Mouse (Mus musculus) lung, embryonic 15.5 days (tissue): ENCODE data around the gene Nme9. TPM values are rescaled to one million over a fixed set of nuclear protein-coding genes. Genes with fewer than 3 reads are reported as not detected.

Experiments used
- ATAC-seq: fragments of 200-750 bp; cut with Nextera tagmentation; 2 replicates; pipeline ENCODE4 v1.8.0; 2017; ENCODE audit warnings: moderate number of reproducible peaks, borderline replicate concordance; ENCODE audit not compliant: low FRiP score, low TSS enrichment; ENCODE audit errors: extremely low read depth
- H3K27ac ChIP-seq: fragments of 300-500 bp; sonication (generic); 2 replicates; pipeline ENCODE4 v1.5.1; 2015; ENCODE audit warnings: moderate library complexity, mild to moderate bottlenecking, inconsistent platforms
- H3K27me3 ChIP-seq: fragments of 300-500 bp; sonication (generic); 2 replicates; pipeline ENCODE4 v1.6.1; 2015; ENCODE audit warnings: inconsistent platforms
- H3K36me3 ChIP-seq: fragments of 300-500 bp; sonication (generic); 2 replicates; pipeline ENCODE4 v1.6.1; 2015; ENCODE audit warnings: inconsistent platforms
- H3K4me1 ChIP-seq: fragments of 300-500 bp; sonication (generic); 2 replicates; pipeline ENCODE4 v1.6.1; 2015; ENCODE audit warnings: inconsistent platforms
- H3K4me2 ChIP-seq: fragments of 300-500 bp; sonication (generic); 2 replicates; pipeline ENCODE4 v1.6.1; 2015; ENCODE audit warnings: inconsistent platforms, mild to moderate bottlenecking, moderate library complexity
- H3K4me3 ChIP-seq: fragments of 300-500 bp; sonication (generic); 2 replicates; pipeline ENCODE4 v1.5.1; 2015; ENCODE audit warnings: mild to moderate bottlenecking, inconsistent platforms
- H3K9ac ChIP-seq: fragments of 300-500 bp; sonication (generic); 2 replicates; pipeline ENCODE4 v1.6.1; 2015; ENCODE audit warnings: inconsistent platforms
- H3K9me3 ChIP-seq: fragments of 300-500 bp; sonication (generic); 2 replicates; pipeline ENCODE4 v1.6.1; 2016; ENCODE audit warnings: inconsistent platforms
- WGBS: fragments of 180-500 bp; shearing (Covaris S2); methylation state at CpG from one replicate; pipeline ENCODE4 v1.1.7; 2015; 5-methylcytosine and 5-hydroxymethylcytosine counted together
- polyA plus RNA-seq: library from polyadenylated mRNA; unstranded; fragments of >200 nt; fragmentation: Nextera tagmentation; extraction: Ambion mirVana; gene quantifications from 2 replicates; pipeline ENCODE4 v1.2.1, GENCODE M21; 2015

The Nme9 gene
- 2.0 and 2.6 TPM in 2 replicates for polyA plus RNA-seq

- ATAC-seq, result no peak
- H3K4me3 ChIP-seq, result no peak within 1 kb of the TSS
- 6% methylated on average over 14 of the region's 14 CpGs for WGBS
These were observed at the start of gene Nme9 for GRCm38 (mm10) chr9:99451161-99451560. Gene Nme9, plus strand, starts transcription at chr9:99451475.

DNA sequence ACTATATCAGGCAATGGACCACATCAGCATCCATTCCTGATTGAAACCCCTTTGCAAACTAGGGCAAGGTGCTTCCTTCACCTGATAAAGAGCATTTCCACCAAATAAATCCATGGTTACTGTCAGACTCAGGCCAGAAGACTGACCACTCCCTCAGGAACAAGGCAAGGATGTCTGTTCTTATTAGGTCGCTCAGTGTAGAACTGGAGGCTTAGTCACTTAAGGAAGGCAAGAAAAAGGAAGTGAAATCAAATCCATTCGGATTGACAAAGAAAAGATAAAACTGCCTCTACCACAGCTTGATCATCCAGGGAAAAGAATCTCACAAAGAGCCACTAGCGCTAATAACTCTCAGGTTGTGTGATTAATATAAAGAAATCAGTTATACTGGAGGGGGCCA is 42.0 kb upstream of the Nme9 start:
- Histone ChIP-seq H3K4me1 (no peaks in the 10 kb centered on the region), H3K36me3 (no peaks in the 10 kb centered on the region), H3K9ac (no peak overlapping the region), H3K27ac (no peak overlapping the region), H3K4me2 (no peak overlapping the region), H3K4me3 (no peak overlapping the region), H3K27me3 (no peaks in the 10 kb centered on the region), H3K9me3 (no peaks in the 10 kb centered on the region)
- ATAC-seq, result no peak
- 75% methylated on average over 3 of the region's 3 CpGs for WGBS

More at GRCm38 (mm10) chr9:99451161-99451560, at the start of gene Nme9:
- Histone ChIP-seq H3K9ac (no peak within 1 kb of the TSS), H3K4me1 (peaks cover 4% of the 10 kb centered on the region; the same call in 1 of the 2 replicates), H3K27me3 (peaks cover 14% of the 10 kb centered on the region; the same call in 1 of the 2 replicates), H3K9me3 (no peaks in the 10 kb centered on the region), H3K27ac (no peak within 1 kb of the TSS), H3K4me2 (peak within 1 kb of the TSS; percentile 21; the same call in 1 of the 2 replicates), H3K36me3 (no peaks in the 10 kb centered on the region)

DNA sequence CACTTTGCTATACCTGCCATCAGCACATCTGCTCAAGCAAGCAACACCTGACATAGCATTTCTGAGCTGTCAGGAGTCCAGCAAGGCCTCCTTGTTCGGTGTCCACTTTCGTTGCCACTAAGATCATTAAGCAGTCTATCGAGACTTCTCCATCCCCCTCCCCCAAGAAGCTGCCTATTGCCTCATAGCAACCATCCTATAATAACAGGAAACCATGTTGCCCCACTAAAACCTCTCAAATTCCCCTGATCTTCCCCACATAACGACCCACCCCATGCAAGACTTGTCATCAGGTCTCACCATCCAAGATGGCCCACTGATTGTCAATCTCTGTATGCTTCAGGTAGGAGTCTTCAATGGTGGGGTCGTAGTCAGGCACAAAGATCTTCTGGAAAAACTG is 40.2 kb upstream of the Nme9 start:
- H3K9me3 ChIP-seq, result no peaks in the 10 kb centered on the region
- H3K9ac ChIP-seq, result no peak overlapping the region
- no peaks in the 10 kb centered on the region for H3K4me1 ChIP-seq
- H3K27me3 ChIP-seq, result no peaks in the 10 kb centered on the region
- H3K27ac ChIP-seq, result no peak overlapping the region
- no peak overlapping the region for H3K4me2 ChIP-seq
- H3K36me3 ChIP-seq, result no peaks in the 10 kb centered on the region
- WGBS, result 85% methylated on average over 5 of the region's 5 CpGs
- no peak for ATAC-seq
- no peak overlapping the region for H3K4me3 ChIP-seq

- Histone ChIP-seq H3K36me3 (no peaks in the 10 kb centered on the region), H3K27ac (no peak overlapping the region), H3K9ac (no peak overlapping the region), H3K27me3 (no peaks in the 10 kb centered on the region), H3K4me3 (no peak overlapping the region), H3K4me1 (peaks cover 4% of the 10 kb centered on the region; the same call in 1 of the 2 replicates), H3K4me2 (no peak overlapping the region), H3K9me3 (no peaks in the 10 kb centered on the region)
- WGBS, result 75% methylated on average over 4 of the region's 4 CpGs
- no peak for ATAC-seq
These were observed 39.5 kb upstream of the Nme9 start for GRCm38 (mm10) chr9:99411785-99412184.

- Histone ChIP-seq H3K9ac (no peak overlapping the region), H3K9me3 (no peaks in the 10 kb centered on the region)
- 82% methylated on average over 3 of the region's 3 CpGs for WGBS
These were observed 34.5 kb upstream of the Nme9 start for GRCm38 (mm10) chr9:99416809-99417208.

DNA sequence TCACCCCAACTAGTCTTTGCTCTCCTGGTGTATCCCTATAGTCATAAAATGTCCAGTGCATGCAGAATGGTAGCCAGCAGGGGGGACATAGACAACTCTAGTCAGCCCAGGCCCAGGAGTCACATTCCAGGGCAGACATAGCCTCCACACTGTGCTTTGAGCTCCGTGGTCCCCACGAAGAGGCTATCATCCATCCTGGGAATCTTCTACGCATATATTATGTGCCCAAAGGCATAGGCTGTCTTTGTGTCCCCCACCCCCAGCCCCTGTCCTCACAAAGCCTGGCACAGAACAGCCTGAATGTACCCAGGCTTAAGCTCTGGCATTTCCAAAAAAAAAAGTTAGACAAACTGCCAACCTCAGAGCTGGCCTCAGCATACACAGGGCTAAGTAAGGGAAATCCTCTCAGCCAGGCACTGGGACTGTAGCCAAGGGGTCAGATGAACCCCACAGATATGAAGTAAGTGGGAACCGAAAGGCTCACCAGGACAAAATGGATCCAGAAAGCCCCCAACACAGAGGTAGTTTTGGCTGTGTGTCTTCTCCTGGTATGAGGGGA is 33.9 kb upstream of the Nme9 start:
- ATAC-seq, result no peak

More at GRCm38 (mm10) chr9:99416809-99417208, 34.5 kb upstream of the Nme9 start:
- H3K4me3 ChIP-seq, result no peak overlapping the region
- H3K36me3 ChIP-seq, result no peaks in the 10 kb centered on the region
- peaks cover 15% of the 10 kb centered on the region; the same call in 1 of the 2 replicates for H3K4me1 ChIP-seq
- no peak overlapping the region for H3K4me2 ChIP-seq
- no peaks in the 10 kb centered on the region for H3K27me3 ChIP-seq
- no peak overlapping the region for H3K27ac ChIP-seq
- ATAC-seq, result no peak

DNA sequence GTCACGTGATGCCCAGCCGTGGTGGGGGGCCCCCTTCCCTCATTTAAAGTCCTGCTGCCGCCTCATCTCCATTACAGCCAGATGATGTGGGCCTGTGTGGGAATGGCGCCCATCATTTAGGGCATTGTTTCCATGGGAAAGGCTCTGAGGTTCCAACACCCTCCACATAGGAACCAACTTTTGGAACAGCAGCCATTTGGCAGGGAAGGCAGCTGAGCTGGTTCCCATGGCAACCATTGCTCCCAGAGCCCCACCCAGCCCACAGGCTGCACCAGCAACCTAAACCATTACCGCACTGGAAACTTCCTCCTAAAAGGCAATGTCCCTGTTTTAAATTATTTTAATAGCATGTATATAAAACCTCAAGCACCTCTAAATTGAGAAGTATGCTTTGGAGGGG is 32.9 kb upstream of the Nme9 start:
- 64% methylated on average over 5 of the region's 5 CpGs for WGBS
- H3K27ac ChIP-seq, result no peak overlapping the region
- no peak for ATAC-seq
- H3K4me2 ChIP-seq, result no peak overlapping the region
- H3K27me3 ChIP-seq, result no peaks in the 10 kb centered on the region
- H3K9ac ChIP-seq, result no peak overlapping the region
- no peaks in the 10 kb centered on the region for H3K36me3 ChIP-seq
- H3K9me3 ChIP-seq, result no peaks in the 10 kb centered on the region
- peaks cover 15% of the 10 kb centered on the region; the same call in 1 of the 2 replicates for H3K4me1 ChIP-seq
- no peak overlapping the region for H3K4me3 ChIP-seq

More for the DNA sequence above, 33.9 kb upstream of the Nme9 start:
- Histone ChIP-seq H3K27me3 (no peaks in the 10 kb centered on the region), H3K36me3 (no peaks in the 10 kb centered on the region), H3K4me3 (no peak overlapping the region), H3K4me2 (no peak overlapping the region), H3K9me3 (no peaks in the 10 kb centered on the region), H3K9ac (no peak overlapping the region), H3K27ac (no peak overlapping the region), H3K4me1 (peaks cover 15% of the 10 kb centered on the region; the same call in 1 of the 2 replicates)
- WGBS, result 48% methylated on average over 4 of the region's 4 CpGs

DNA sequence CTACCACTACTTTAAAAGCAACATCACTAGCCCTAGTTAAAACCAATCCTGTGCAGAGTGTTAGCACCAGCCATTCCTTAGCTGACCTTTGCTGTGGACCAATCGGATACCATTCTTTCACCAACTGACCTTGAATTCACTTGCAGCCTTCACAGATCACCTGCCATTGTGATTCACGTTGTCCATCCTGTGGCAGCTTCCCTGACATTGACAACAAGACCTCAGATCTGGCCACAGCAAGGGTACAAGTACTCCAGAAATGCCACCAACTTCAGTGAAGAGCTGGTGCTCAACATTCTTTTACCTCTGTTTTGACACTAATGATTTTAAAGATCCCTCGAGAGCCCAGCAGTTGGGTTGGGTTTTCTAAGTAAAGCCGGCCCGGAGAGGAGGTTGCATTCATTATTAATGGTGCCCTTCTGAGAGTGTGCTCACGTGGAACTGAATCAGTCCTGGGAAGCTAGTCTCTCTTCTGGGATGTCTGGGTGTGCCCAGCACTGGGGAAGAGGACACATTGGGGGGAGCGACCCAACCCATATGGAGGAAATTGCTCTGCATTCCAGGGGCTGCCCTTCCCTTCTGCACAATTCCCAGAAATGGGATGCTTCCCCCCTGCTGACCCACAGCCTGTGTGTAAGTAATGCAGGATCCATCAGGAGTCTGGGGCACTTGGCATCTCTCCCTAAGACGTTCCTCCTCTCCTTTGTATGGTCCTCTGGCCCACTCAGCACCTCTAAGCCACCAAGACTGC is 31.1 kb upstream of the Nme9 start:
- Histone ChIP-seq H3K4me2 (no peak overlapping the region), H3K9me3 (no peaks in the 10 kb centered on the region), H3K27me3 (no peaks in the 10 kb centered on the region), H3K4me1 (peaks cover 26% of the 10 kb centered on the region), H3K27ac (no peak overlapping the region), H3K4me3 (no peak overlapping the region), H3K9ac (no peak overlapping the region), H3K36me3 (no peaks in the 10 kb centered on the region)
- WGBS, result 66% methylated on average over 8 of the region's 8 CpGs
- no peak for ATAC-seq

DNA sequence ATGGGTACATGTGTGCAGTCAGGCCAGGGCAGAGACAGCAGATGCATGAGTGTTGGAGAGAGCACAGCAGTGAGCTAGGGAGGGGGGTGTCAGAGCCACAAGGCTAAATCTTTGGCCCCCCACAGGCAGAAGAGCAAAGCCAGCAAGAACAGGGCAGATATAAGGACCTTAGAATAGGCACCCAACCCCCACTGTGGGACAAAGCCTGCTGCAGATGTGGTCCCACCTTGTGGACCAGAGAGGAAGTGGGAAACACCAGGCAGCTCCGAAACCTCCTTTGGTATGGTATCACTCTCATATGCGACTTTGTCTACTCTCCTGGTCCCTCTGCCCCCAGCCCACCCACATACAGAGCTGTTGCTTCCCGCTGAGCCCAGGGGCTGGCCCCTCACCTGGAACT is 29.4 kb upstream of the Nme9 start:
- Histone ChIP-seq H3K9ac (no peak overlapping the region), H3K4me1 (peaks cover 21% of the 10 kb centered on the region), H3K4me3 (no peak overlapping the region), H3K36me3 (no peaks in the 10 kb centered on the region), H3K27ac (no peak overlapping the region), H3K27me3 (no peaks in the 10 kb centered on the region), H3K9me3 (no peaks in the 10 kb centered on the region), H3K4me2 (no peak overlapping the region)
- no peak for ATAC-seq
- WGBS, result 71% methylated on average over 3 of the region's 3 CpGs

GRCm38 (mm10) chr9:99423692-99424573 is 27.3 kb upstream of the Nme9 start:
- no peak overlapping the region for H3K27ac ChIP-seq
- no peaks in the 10 kb centered on the region for H3K27me3 ChIP-seq
- no peak for ATAC-seq
- WGBS, result 54% methylated on average over 9 of the region's 9 CpGs
- no peak overlapping the region for H3K4me2 ChIP-seq
- H3K4me3 ChIP-seq, result no peak overlapping the region
- no peaks in the 10 kb centered on the region for H3K36me3 ChIP-seq
- H3K9me3 ChIP-seq, result no peaks in the 10 kb centered on the region
- peaks cover 14% of the 10 kb centered on the region for H3K4me1 ChIP-seq
- no peak overlapping the region for H3K9ac ChIP-seq

DNA sequence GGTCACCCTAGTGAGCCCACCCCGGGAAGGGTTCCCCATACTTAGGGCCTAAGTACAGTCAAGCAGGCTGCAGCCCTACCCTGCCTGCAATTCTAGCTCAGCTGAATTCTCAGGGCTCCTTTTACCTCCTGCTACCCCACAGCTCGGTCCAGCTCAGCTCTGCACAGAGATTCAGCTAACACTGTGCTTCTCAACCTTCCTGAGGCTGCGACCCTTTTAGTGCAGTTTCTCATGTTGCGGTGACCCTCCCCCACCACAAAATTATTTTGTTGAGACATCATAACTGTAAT is 26.8 kb upstream of the Nme9 start:
- Histone ChIP-seq H3K27ac (no peak overlapping the region), H3K4me3 (no peak overlapping the region), H3K4me1 (peaks cover 14% of the 10 kb centered on the region), H3K36me3 (no peaks in the 10 kb centered on the region), H3K4me2 (no peak overlapping the region), H3K9me3 (no peaks in the 10 kb centered on the region), H3K9ac (no peak overlapping the region), H3K27me3 (no peaks in the 10 kb centered on the region)
- WGBS, result 60% methylated on average over 4 of the region's 4 CpGs
- no peak for ATAC-seq

- 56% methylated on average over 9 of the region's 9 CpGs for WGBS
- ATAC-seq, result no peak
- H3K4me2 ChIP-seq, result no peak overlapping the region
- no peak overlapping the region for H3K4me3 ChIP-seq
- no peak overlapping the region for H3K9ac ChIP-seq
- no peaks in the 10 kb centered on the region for H3K36me3 ChIP-seq
- H3K4me1 ChIP-seq, result peaks cover 14% of the 10 kb centered on the region
- no peaks in the 10 kb centered on the region for H3K27me3 ChIP-seq
- H3K9me3 ChIP-seq, result no peaks in the 10 kb centered on the region
- H3K27ac ChIP-seq, result no peak overlapping the region
These were observed 26.0 kb upstream of the Nme9 start for GRCm38 (mm10) chr9:99425262-99425661.
